Mouse (Mus musculus) cerebellum, adult 2 months (tissue): ENCODE measurements around the gene Fbp2. TPM values are rescaled to one million over a fixed set of nuclear protein-coding genes. Genes with fewer than 3 reads are reported as not detected.
"Not testable (repeated sequence)": the region's sequence is repeated elsewhere in the genome, so short reads cannot be mapped to it uniquely, and the experiment has no call there.

Experiments used
- DNase-seq, 2 experiments: peaks; one replicate each; pipeline ENCODE4 v3.0.0; 2021
- H3K27ac ChIP-seq: fragments of 200-500 bp; 2 replicates; pipeline ENCODE4 v1.5.1; 2012; ENCODE audit warnings: low read length, control low read depth, inconsistent platforms; ENCODE audit not compliant: insufficient read depth
- H3K27me3 ChIP-seq: fragments of 200-500 bp; 2 replicates; pipeline ENCODE4 v1.6.1; 2012; ENCODE audit warnings: inconsistent platforms, mild to moderate bottlenecking, low read length, moderate library complexity; ENCODE audit not compliant: control insufficient read depth, insufficient read depth
- H3K4me1 ChIP-seq: fragments of 200-500 bp; 2 replicates; pipeline ENCODE4 v1.6.1; 2011; ENCODE audit warnings: low read length; ENCODE audit not compliant: control insufficient read depth, insufficient read depth
- H3K4me3 ChIP-seq: fragments of 200-500 bp; replicated peaks from 2 replicates; pipeline ENCODE3; 2011; ENCODE audit warnings: mild to moderate bottlenecking, low read depth, low read length, control low read depth; ENCODE audit not compliant: insufficient read depth
- CTCF ChIP-seq: fragments of 200-500 bp; IDR thresholded peaks from 2 replicates; pipeline ENCODE4 v1.5.1; 2011; ENCODE audit warnings: low read depth, mild to moderate bottlenecking, control low read depth, low read length, moderate library complexity, borderline replicate concordance; ENCODE audit not compliant: insufficient read depth
- POLR2A ChIP-seq: fragments of 200-500 bp; IDR thresholded peaks from 2 replicates; pipeline ENCODE4 v1.6.1; 2011; ENCODE audit warnings: low read length, control low read depth, borderline replicate concordance; ENCODE audit not compliant: insufficient read depth
- WGBS: fragments of 180-500 bp; shearing (Covaris S2); methylation state at CpG from one replicate; pipeline ENCODE4 v1.1.7; 2018; 5-methylcytosine and 5-hydroxymethylcytosine counted together
- polyA plus RNA-seq: library from polyadenylated mRNA; depleted of rRNA; stranded (reverse); fragments of >200 nt; gene quantifications from 2 replicates; pipeline ENCODE4 v1.2.3, GENCODE M21; 2012

Fbp2 gene
- polyA plus RNA-seq, 1 experiment, result not detected

DNA sequence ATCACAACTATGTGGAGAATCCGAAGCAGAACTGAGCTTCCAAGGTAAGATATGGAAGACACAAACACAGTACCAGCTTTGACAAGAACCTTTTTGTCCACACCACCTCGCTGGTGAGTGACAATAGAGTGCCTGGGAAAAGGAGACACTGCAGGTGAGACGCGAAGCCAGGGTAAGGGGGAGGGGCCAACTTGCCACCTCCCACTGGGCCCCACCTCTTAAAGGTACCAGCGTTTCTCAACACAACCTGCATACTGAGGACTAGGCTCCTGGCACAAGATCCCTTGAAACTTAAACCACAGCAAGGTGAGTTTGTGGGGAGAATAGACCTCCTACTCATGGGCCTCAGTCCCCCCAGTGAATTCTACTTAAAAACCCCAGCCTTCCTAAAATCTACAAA is 19.0 kb upstream of the Fbp2 start:
- Histone ChIP-seq H3K4me3 (no peak overlapping the region), H3K27me3 (no peaks in the 10 kb centered on the region), H3K4me1 (no peaks in the 10 kb centered on the region), H3K27ac (no peak overlapping the region)
- DNase-seq, result no peak
- WGBS, result 10% methylated on average over 5 of the region's 5 CpGs
- TF ChIP-seq CTCF (no peak), POLR2A (no peak)

DNA sequence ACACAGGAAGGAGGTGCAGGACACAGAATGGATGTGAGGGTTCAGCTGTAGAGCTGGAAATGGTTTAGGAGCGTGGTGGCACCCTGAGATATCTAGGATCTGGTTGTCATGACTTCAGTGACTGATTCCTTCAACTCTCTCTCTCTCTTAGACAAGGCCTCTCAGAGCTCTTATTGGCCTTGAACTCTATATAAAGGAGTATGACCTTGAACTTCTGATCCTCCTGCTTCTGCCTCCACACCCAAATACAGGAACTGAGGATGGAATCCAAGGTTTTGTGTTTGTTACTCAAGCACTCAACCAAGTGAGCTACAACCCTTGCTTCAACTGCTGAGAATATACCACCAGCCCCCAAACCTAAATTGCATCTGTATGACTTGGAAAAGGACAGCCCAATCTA is 17.9 kb upstream of the Fbp2 start:
- Histone ChIP-seq H3K27me3 (no peaks in the 10 kb centered on the region), H3K4me1 (no peaks in the 10 kb centered on the region), H3K27ac (no peak overlapping the region), H3K4me3 (no peak overlapping the region)
- no peak for DNase-seq
- WGBS, result 69% methylated on average over 1 of the region's 1 CpGs
- no peak for TF ChIP-seq CTCF

DNA sequence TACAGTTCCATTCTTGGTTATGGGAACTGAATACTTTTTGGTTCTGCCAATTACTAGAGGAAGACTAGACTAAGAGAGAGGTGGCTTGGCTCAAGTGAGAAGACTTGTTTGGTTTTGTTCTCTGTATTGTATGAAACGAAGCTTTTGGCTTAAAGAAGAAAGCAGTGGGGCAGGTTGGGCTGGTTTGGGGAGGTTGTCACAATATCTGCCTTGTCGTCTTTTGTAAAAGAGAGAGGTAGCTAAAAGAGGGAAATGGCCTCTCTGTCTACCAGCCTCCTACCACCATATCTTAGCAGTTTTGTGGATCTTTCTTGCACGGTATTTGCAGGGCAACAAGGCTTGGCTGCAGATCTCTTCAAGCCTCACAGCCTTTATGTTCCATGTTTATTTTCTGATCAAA is 14.0 kb upstream of the Fbp2 start:
- H3K4me3 ChIP-seq, result no peak overlapping the region
- H3K27me3 ChIP-seq, result no peaks in the 10 kb centered on the region
- H3K4me1 ChIP-seq, result no peaks in the 10 kb centered on the region
- H3K27ac ChIP-seq, result no peak overlapping the region
- TF ChIP-seq CTCF, result no peak
- no peak for TF ChIP-seq POLR2A
- 77% methylated on average over 3 of the region's 3 CpGs for WGBS
- no peak for DNase-seq

DNA sequence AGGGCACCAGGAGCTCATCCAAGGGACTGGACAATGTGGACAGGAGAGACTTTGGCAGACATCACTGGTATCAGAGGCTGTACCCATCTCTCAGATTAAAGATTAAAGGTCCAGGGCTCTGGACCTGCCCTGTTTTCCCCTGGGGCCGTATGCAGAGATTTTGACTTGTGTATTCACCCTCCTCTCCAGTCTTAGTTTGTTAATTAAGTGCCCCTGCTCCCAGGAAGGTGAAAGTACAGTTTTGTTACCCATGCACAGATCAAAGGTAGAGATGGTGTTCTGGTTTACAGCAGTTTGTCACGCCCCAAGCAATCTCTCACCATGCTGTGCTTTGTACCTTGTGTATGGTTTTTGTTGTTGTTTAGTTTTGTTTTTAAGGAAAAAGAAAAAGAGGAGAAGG is 12.4 kb upstream of the Fbp2 start:
- WGBS, result 80% methylated on average over 2 of the region's 2 CpGs
- no peak for DNase-seq

DNA sequence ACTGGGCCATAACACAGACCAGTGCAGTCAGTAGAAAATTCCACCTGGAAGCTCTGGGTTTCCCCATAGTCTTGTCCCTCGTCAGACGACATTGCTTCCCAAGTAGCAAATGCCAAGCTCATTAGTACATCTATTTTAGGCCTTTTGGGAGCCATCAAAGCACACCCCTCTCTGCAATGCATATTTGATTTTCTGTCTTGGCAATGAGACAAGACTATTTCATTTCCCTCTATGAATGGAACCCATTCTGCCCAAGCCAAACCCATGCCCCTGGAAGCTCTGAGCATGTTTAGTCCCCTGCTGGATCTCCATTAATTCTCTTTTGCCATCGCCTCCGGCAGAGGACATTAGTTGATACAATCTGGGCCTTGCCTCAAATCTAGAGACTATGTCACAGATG is 8.6 kb upstream of the Fbp2 start:
- no peaks in the 10 kb centered on the region for H3K27me3 ChIP-seq
- no peaks in the 10 kb centered on the region for H3K4me1 ChIP-seq
- H3K27ac ChIP-seq, result no peak overlapping the region
- TF ChIP-seq CTCF (no peak), POLR2A (no peak)
- H3K4me3 ChIP-seq, result no peak overlapping the region
- 27% methylated on average over 4 of the region's 4 CpGs for WGBS
- peak in 1 of 2 experiments; percentile 11 for DNase-seq

More for the DNA sequence above, 12.4 kb upstream of the Fbp2 start:
- H3K4me1 ChIP-seq, result no peaks in the 10 kb centered on the region
- H3K27ac ChIP-seq, result no peak overlapping the region
- H3K27me3 ChIP-seq, result no peaks in the 10 kb centered on the region
- no peak for TF ChIP-seq CTCF
- no peak for TF ChIP-seq POLR2A
- H3K4me3 ChIP-seq, result no peak overlapping the region

DNA sequence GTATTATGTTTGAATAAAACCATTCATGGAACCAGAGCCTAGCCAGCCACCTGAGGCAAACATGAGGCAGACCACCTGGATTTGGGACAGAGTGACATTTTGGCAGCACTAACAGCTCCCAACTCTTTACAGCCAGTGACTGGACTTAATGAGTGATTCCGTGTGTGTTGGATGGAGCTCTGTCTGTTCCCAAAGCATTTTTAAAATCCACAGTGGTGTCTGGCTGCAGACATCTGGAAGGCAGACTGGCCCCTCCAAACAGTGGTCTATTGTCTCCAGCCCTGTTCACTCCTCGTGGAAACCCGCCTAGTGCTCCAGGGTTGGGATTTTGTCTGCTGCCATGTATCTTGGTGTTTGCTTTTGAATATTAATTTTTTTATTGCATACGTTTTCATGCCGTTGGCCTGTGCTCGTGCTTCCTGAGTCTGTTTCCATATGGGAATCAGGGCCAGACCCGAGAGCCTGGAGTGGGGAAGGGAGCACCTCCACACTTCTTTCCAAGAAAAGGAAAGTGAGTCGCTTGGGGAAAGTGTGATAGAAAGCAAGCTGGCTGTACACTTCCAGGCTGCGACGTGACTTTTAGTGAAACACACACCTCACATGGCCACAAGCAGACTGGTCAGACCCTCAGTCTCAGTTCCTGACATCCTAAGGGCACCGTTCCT is 7.6 kb upstream of the Fbp2 start:
- Histone ChIP-seq H3K4me1 (no peaks in the 10 kb centered on the region), H3K4me3 (no peak overlapping the region), H3K27ac (no peak overlapping the region), H3K27me3 (no peaks in the 10 kb centered on the region)
- no peak for TF ChIP-seq CTCF
- TF ChIP-seq POLR2A, result no peak
- WGBS, result 52% methylated on average over 11 of the region's 11 CpGs
- DNase-seq, result no peak

DNA sequence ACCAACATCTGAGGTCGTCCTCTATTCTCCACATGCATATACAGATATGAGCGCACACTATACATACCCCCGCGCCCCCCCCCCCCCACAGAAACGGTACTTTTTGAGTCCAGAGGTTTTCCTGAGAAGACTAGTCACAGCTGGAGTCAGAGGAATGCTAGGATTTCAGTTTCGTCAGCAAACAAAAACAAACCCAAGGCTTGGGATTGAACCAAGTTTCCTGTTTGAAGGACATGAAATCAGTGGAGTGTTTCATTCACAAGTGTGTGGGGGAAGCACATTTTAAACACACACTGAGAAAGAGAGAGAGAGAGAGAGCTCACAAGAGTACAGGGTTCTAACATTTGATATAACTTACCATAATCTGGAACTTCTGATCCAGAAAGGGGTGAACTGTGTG is 5.5 kb upstream of the Fbp2 start:
- H3K27me3 ChIP-seq, result no peaks in the 10 kb centered on the region
- no peak for TF ChIP-seq CTCF
- TF ChIP-seq POLR2A, result no peak
- 70% methylated on average over 6 of the region's 6 CpGs for WGBS
- no peak for DNase-seq
- no peak overlapping the region for H3K4me3 ChIP-seq
- H3K27ac ChIP-seq, result no peak overlapping the region
- H3K4me1 ChIP-seq, result no peaks in the 10 kb centered on the region

DNA sequence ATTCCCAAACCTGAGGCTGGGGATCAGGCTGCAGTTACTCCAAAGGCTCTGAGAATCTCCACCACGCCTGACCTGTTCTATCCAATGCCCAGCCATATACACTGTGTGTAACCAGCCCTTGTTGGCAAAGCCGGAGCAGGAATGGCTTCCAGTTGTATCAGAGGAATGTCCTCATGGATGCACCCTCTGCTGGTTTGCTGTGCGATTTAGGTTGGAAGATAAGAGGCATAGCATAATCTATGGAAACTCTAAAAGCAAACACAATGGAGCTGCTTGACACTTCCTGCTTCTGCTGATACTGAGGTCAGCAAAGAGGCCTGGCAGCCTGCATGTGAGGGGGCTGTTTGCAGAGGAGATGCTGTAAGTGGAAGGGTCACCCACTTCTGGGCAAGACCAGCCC is 4.7 kb upstream of the Fbp2 start:
- TF ChIP-seq POLR2A (no peak), CTCF (no peak)
- WGBS, result 87% methylated on average over 3 of the region's 3 CpGs
- H3K4me3 ChIP-seq, result no peak overlapping the region
- no peaks in the 10 kb centered on the region for H3K4me1 ChIP-seq
- H3K27me3 ChIP-seq, result no peaks in the 10 kb centered on the region
- no peak overlapping the region for H3K27ac ChIP-seq
- DNase-seq, result no peak

DNA sequence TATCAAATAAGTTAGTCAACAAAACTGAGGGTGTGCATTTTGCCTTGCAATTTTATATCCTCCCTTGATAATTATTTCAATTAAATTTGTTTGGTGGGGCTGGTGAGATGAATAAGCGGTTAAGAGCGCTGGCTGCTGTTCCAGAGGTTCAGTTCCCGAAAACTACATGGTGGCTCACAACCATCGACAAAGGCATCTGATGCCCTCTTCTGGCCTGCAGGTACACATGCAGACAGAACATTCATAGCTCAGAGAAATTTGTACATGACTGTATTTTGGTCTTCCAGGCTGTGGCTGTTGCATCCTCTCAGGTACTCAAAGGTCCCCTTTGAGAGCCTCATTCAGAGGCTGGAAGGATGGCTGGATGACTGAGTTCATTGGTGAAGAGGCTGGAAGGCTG is 1.8 kb upstream of the Fbp2 start:
- no peak for DNase-seq
- Histone ChIP-seq H3K27ac (no peak overlapping the region), H3K4me3 (no peak overlapping the region), H3K4me1 (no peaks in the 10 kb centered on the region), H3K27me3 (no peaks in the 10 kb centered on the region)
- WGBS, result 86% methylated on average over 4 of the region's 4 CpGs
- no peak for TF ChIP-seq POLR2A
- no peak for TF ChIP-seq CTCF

DNA sequence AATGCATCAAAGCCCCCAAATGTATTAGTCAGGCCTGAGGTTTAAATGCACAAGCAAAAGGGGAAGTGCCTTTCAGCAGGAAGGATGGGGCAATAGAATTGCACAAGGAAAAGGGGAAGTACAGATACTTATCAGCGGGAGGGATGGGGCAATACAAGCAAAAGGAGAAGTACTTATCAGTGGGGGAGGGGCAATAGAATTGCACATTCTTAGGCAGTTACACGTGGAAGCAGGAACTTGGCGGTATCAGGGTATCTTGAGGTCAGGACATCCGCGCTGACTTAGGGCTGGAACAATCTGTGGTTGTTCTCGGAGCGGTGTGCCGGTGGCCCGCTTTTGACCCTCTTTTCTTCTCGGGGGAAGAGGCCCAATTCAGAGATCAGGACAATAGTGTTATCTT is 1.0 kb upstream of the Fbp2 start:
- not testable (repeated sequence) for H3K4me3 ChIP-seq, H3K4me1 ChIP-seq, DNase-seq, H3K27ac ChIP-seq, H3K27me3 ChIP-seq
- WGBS, result 87% methylated on average over 10 of the region's 10 CpGs
